Mouse (Mus musculus): ENCODE measurements at regions not wholly inside any gene's neighbourhood (a gene's known extent, or its start where the extent isn't known, plus 50 kb on each side); places are given as distances from the start of the nearest gene placed in this dataset.

DNA sequence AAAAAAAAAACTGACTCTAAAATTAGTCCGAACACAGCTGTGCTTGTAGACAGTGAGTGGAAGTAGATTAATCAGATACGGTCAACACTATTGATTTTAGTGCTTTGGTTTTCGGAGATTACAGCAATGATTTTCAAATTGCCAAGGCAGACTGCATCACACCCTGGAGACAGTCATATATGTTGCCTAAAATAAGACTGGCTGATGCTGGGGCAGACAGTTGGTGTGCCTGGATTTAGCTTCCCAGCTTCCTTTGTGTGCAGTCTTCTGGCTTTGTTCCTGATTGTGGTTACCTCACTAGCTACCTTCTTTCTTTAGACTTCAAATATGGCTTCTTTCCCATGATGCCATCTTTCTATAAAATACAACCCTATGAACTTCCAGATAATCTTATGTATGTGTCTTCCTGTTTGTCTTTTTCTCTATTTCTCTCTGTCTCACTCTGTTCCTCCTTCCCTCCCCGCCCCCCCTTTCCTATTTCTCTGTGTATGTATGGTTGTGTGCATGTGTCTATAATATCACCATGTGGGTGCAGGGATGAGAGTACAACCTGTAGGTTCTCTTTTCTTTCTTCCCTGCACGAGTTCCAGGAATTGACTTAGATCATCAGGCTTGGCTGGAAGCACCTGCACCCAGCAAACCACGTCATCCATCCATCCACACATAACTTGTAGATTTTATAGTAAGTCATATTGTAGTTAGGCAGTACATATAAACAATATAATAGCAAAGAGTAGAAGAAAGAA is 199.7 kb upstream of the Gm9008 start:
- Histone ChIP-seq H3K27me3 (replicated peaks; ENCODE audit: control insufficient read depth, insufficient read depth, low read length) (no peaks in the 10 kb centered on the region), H3K9me3 (ENCODE audit: control insufficient read depth, low read length) (no peaks in the 10 kb centered on the region), H3K9ac (ENCODE audit: low read depth, low read length) (no peak overlapping the region), H3K4me2 (ENCODE audit: low read depth, low read length) (no peak overlapping the region), H3K27ac (replicated peaks; ENCODE audit: low read depth, low read length) (no peak overlapping the region), H3K4me3 (ENCODE audit: low read depth, low read length) (no peak overlapping the region), H3K4me1 (ENCODE audit: control insufficient read depth, insufficient read depth, low read length) (no peaks in the 10 kb centered on the region), H3K36me3 (ENCODE audit: control insufficient read depth, insufficient read depth, low read length) (no peaks in the 10 kb centered on the region)
- WGBS, result 82% methylated on average over 6 of the region's 6 CpGs
- ATAC-seq (ENCODE audit: low read depth) (no peak), DNase-seq (ENCODE audit: low spot score) (no peak)

DNA sequence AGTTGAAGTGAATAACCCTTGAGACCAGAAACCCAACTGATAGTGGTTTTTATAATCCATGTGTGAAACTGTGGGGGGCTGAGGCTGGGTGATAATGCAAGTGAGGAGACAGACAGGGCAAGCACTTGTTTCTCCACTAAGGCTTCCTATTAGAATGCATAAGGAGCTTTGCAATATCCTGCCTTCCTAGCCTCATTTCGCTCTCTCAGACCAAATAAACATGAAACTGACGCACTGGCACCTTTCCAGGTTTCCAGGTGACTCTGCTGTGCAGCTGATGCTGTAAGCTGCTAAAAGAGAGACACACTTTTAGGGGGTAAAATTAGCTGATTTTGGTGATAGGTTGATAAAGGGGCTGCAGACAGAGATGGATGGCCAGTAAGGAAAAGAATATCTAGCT is 191.2 kb upstream of the Gm9008 start:
- H3K9me3 ChIP-seq (ENCODE audit: control insufficient read depth, low read length), result no peaks in the 10 kb centered on the region
- no peaks in the 10 kb centered on the region for H3K36me3 ChIP-seq (ENCODE audit: control insufficient read depth, insufficient read depth, low read length)
- DNase-seq (ENCODE audit: low spot score) (peak; percentile 19), ATAC-seq (ENCODE audit: low read depth) (no peak)
- H3K9ac ChIP-seq (ENCODE audit: low read depth, low read length), result no peak overlapping the region
- H3K4me1 ChIP-seq (ENCODE audit: control insufficient read depth, insufficient read depth, low read length), result no peaks in the 10 kb centered on the region
- H3K4me3 ChIP-seq (ENCODE audit: low read depth, low read length), result no peak overlapping the region
- H3K4me2 ChIP-seq (ENCODE audit: low read depth, low read length), result no peak overlapping the region
- WGBS, result 53% methylated on average over 2 of the region's 2 CpGs
- H3K27ac ChIP-seq (replicated peaks; ENCODE audit: low read depth, low read length), result no peak overlapping the region
- no peaks in the 10 kb centered on the region for H3K27me3 ChIP-seq (replicated peaks; ENCODE audit: control insufficient read depth, insufficient read depth, low read length)

DNA sequence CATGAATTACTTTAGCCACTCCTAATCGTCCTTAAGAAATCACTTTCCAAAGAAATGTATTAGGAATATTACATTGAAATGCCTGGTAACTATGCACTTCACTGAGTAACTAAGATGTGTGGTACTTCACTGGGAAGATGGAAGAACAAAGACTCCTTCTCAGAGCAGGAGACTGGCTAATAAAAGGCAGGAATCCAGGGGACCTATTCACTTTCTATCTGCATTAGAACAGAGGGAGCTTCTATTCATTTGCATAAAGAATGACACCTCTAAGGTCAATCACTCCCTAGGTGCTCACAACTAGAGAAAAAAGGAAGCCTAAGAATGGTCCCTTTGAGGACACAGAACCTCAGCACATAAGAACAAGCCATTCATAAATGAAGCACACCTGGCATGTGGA is 142.0 kb upstream of the Gm9008 start:
- H3K27me3 ChIP-seq (replicated peaks; ENCODE audit: control insufficient read depth, insufficient read depth, low read length), result no peaks in the 10 kb centered on the region
- no peak overlapping the region for H3K4me2 ChIP-seq (ENCODE audit: low read depth, low read length)
- no peak for ATAC-seq (ENCODE audit: low read depth)
- no peaks in the 10 kb centered on the region for H3K4me1 ChIP-seq (ENCODE audit: control insufficient read depth, insufficient read depth, low read length)
- H3K36me3 ChIP-seq (ENCODE audit: control insufficient read depth, insufficient read depth, low read length), result no peaks in the 10 kb centered on the region
- WGBS, result 70% methylated on average over 1 of the region's 1 CpGs
- no peak overlapping the region for H3K4me3 ChIP-seq (ENCODE audit: low read depth, low read length)
- H3K9ac ChIP-seq (ENCODE audit: low read depth, low read length), result no peak overlapping the region
- no peak for DNase-seq (ENCODE audit: low spot score)
- no peaks in the 10 kb centered on the region for H3K9me3 ChIP-seq (ENCODE audit: control insufficient read depth, low read length)
- H3K27ac ChIP-seq (replicated peaks; ENCODE audit: low read depth, low read length), result no peak overlapping the region

DNA sequence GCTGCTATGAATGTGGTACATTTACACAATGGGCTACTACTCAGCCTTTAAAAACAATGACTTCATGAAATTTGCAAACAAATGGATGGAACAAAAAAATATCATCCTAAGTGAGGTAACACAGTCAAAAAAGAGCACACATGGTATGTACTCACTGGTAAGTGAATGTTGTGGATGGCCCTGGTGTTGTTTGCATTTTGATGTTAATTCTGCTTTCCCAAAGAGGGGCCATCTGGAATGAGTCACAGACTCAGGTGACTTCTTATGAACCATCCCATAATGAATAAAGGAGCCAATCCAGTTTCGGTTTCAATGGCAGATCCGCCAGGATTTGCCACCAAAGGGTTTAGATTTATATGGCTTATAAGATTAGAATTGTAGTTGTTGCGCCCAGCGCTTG is 130.8 kb upstream of the Gm9008 start:
- no peak for ATAC-seq (ENCODE audit: low read depth)
- WGBS, result 97% methylated on average over 4 of the region's 4 CpGs

DNA sequence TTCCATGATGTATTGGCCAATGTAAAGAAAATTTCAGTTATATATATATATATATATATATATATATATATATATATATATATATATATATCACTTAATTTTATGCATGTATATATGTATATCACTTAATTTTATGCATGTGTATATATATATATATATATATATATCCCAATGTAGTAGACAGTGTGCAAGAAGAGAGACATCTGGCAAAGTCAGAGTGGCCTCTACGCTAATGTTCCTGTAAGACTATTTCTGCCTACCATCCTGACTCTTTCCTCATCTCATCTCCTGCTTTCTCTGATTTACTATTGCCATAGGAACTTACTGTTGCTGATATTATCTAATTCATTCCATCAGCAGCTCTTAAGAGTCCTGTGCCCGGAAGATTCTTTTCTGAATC is 123.9 kb upstream of the Gm9008 start:
- DNase-seq (ENCODE audit: low spot score) (no peak), ATAC-seq (ENCODE audit: low read depth) (no peak)
- H3K9me3 ChIP-seq (ENCODE audit: control insufficient read depth, low read length), result no peaks in the 10 kb centered on the region
- no peak overlapping the region for H3K4me3 ChIP-seq (ENCODE audit: low read depth, low read length)
- H3K4me2 ChIP-seq (ENCODE audit: low read depth, low read length), result no peak overlapping the region
- H3K27me3 ChIP-seq (replicated peaks; ENCODE audit: control insufficient read depth, insufficient read depth, low read length), result no peaks in the 10 kb centered on the region
- 82% methylated on average over 2 of the region's 2 CpGs for WGBS
- H3K4me1 ChIP-seq (ENCODE audit: control insufficient read depth, insufficient read depth, low read length), result no peaks in the 10 kb centered on the region
- no peak overlapping the region for H3K9ac ChIP-seq (ENCODE audit: low read depth, low read length)
- no peaks in the 10 kb centered on the region for H3K36me3 ChIP-seq (ENCODE audit: control insufficient read depth, insufficient read depth, low read length)
- no peak overlapping the region for H3K27ac ChIP-seq (replicated peaks; ENCODE audit: low read depth, low read length)

More for the DNA sequence above, 130.8 kb upstream of the Gm9008 start:
- Histone ChIP-seq H3K4me3 (ENCODE audit: low read depth, low read length) (no peak overlapping the region), H3K4me2 (ENCODE audit: low read depth, low read length) (no peak overlapping the region), H3K27ac (replicated peaks; ENCODE audit: low read depth, low read length) (no peak overlapping the region), H3K27me3 (replicated peaks; ENCODE audit: control insufficient read depth, insufficient read depth, low read length) (no peaks in the 10 kb centered on the region), H3K4me1 (ENCODE audit: control insufficient read depth, insufficient read depth, low read length) (no peaks in the 10 kb centered on the region), H3K9me3 (ENCODE audit: control insufficient read depth, low read length) (no peaks in the 10 kb centered on the region), H3K9ac (ENCODE audit: low read depth, low read length) (no peak overlapping the region), H3K36me3 (ENCODE audit: control insufficient read depth, insufficient read depth, low read length) (no peaks in the 10 kb centered on the region)
- DNase-seq (ENCODE audit: low spot score), result no peak

DNA sequence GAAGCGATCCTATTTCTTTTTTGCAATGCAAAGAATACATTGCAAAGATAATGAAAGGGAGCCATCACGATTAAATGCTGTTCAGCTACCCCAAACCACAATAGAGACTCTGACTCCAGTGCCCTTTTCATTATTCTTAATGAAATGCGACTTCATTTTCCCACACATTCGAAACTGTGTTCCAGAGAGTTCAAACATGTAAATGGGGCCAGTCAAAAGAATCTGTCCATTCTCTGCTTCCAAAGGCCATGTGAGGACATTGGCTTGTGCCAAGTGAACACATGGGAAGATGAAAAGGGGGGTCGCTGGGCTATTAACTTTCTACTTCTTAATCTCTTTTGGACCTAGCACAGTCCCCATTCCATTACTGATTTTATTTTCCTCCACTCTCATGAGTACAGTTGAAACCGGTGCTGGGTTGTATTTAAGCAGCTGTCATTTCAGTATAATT is 123.2 kb upstream of the Gm9008 start:
- H3K4me2 ChIP-seq (ENCODE audit: low read depth, low read length), result no peak overlapping the region
- H3K9ac ChIP-seq (ENCODE audit: low read depth, low read length), result no peak overlapping the region
- ATAC-seq (ENCODE audit: low read depth) (no peak), DNase-seq (ENCODE audit: low spot score) (peak; percentile 9)
- H3K4me3 ChIP-seq (ENCODE audit: low read depth, low read length), result no peak overlapping the region
- H3K27me3 ChIP-seq (replicated peaks; ENCODE audit: control insufficient read depth, insufficient read depth, low read length), result no peaks in the 10 kb centered on the region
- H3K36me3 ChIP-seq (ENCODE audit: control insufficient read depth, insufficient read depth, low read length), result no peaks in the 10 kb centered on the region
- H3K27ac ChIP-seq (replicated peaks; ENCODE audit: low read depth, low read length), result no peak overlapping the region
- 67% methylated on average over 6 of the region's 6 CpGs for WGBS
- no peaks in the 10 kb centered on the region for H3K9me3 ChIP-seq (ENCODE audit: control insufficient read depth, low read length)
- no peaks in the 10 kb centered on the region for H3K4me1 ChIP-seq (ENCODE audit: control insufficient read depth, insufficient read depth, low read length)

Measured in embryonic facial prominence, embryonic 14.5 days (tissue).